Mouse (Mus musculus) spleen, adult 2 months (tissue): ENCODE data around the gene Apoh. TPM values are rescaled to one million over a fixed set of nuclear protein-coding genes. Genes with fewer than 3 reads are reported as not detected.

ENCODE experiments used
- DNase-seq, 2 experiments: peaks; one replicate each; pipeline versions ENCODE4 v3.0.0 to v3.0.0-alpha.2; 2012 to 2021; ENCODE audit warnings: low spot score in 2 of 2, low read depth in 1 of 2
- H3K27ac ChIP-seq: fragments of 200-500 bp; 2 replicates; pipeline ENCODE4 v1.5.1; 2012; ENCODE audit warnings: low read length, inconsistent platforms; ENCODE audit not compliant: insufficient read depth
- H3K27me3 ChIP-seq: fragments of 200-500 bp; 2 replicates; pipeline ENCODE4 v1.6.1; 2012; ENCODE audit warnings: mild to moderate bottlenecking, moderate library complexity, low read length, inconsistent platforms; ENCODE audit not compliant: control insufficient read depth, insufficient read depth
- H3K36me3 ChIP-seq: fragments of 200-500 bp; 2 replicates; pipeline ENCODE4 v1.6.1; 2012; ENCODE audit warnings: mild to moderate bottlenecking, low read length, inconsistent platforms; ENCODE audit not compliant: control insufficient read depth, insufficient read depth
- H3K4me1 ChIP-seq: fragments of 200-500 bp; 2 replicates; pipeline ENCODE4 v1.6.1; 2011; ENCODE audit warnings: inconsistent platforms; ENCODE audit not compliant: control insufficient read depth, insufficient read depth, insufficient read length
- H3K4me3 ChIP-seq: fragments of 200-500 bp; 2 replicates; pipeline ENCODE4 v1.5.1; 2011; ENCODE audit warnings: mild to moderate bottlenecking, inconsistent platforms; ENCODE audit not compliant: insufficient read depth, insufficient read length; ENCODE audit errors: extremely low read depth
- CTCF ChIP-seq: fragments of 200-500 bp; IDR thresholded peaks from 2 replicates; pipeline ENCODE4 v1.5.1; 2011; ENCODE audit warnings: mild to moderate bottlenecking, inconsistent platforms; ENCODE audit not compliant: insufficient read depth, insufficient read length, insufficient replicate concordance; ENCODE audit errors: extremely low read depth
- POLR2A ChIP-seq: fragments of 200-500 bp; IDR thresholded peaks from 2 replicates; pipeline ENCODE4 v1.6.1; 2011; ENCODE audit warnings: low read depth, low read length, inconsistent platforms
- WGBS: fragments of 180-500 bp; shearing (Covaris S2); methylation state at CpG from one replicate; pipeline ENCODE4 v1.1.7; 2018; 5-methylcytosine and 5-hydroxymethylcytosine counted together
- polyA plus RNA-seq: library from polyadenylated mRNA; depleted of rRNA; stranded (reverse); fragments of >200 nt; gene quantifications from 2 replicates; pipeline ENCODE4 v1.2.3, GENCODE M21; 2012

Apoh gene
- polyA plus RNA-seq, 1 experiment, result not detected

- Histone ChIP-seq H3K27ac (no peak overlapping the region), H3K4me3 (no peak overlapping the region), H3K27me3 (no peaks in the 10 kb centered on the region), H3K4me1 (no peaks in the 10 kb centered on the region), H3K36me3 (no peaks in the 10 kb centered on the region)
- WGBS, result 85% methylated on average over 7 of the region's 7 CpGs
- no peak for DNase-seq
- no peak for TF ChIP-seq POLR2A
- TF ChIP-seq CTCF, result no peak
Observed at GRCm38 (mm10) chr11:108396076-108396829, 53.1 kb downstream of the Apoh start.

- no peak for TF ChIP-seq POLR2A
- TF ChIP-seq CTCF, result no peak
- Histone ChIP-seq H3K27ac (no peak overlapping the region), H3K4me1 (no peaks in the 10 kb centered on the region), H3K4me3 (no peak overlapping the region), H3K27me3 (no peaks in the 10 kb centered on the region), H3K36me3 (no peaks in the 10 kb centered on the region)
- WGBS, result 84% methylated on average over 9 of the region's 9 CpGs
- DNase-seq, result no peak
Observed at GRCm38 (mm10) chr11:108409876-108410644, 66.9 kb downstream of the Apoh start.

- Histone ChIP-seq H3K4me1 (no peaks in the 10 kb centered on the region), H3K4me3 (no peak overlapping the region), H3K36me3 (no peaks in the 10 kb centered on the region), H3K27me3 (no peaks in the 10 kb centered on the region), H3K27ac (no peak overlapping the region)
- WGBS, result 91% methylated on average over 1 of the region's 1 CpGs
- TF ChIP-seq CTCF (no peak), POLR2A (no peak)
- DNase-seq, result no peak
Observed at GRCm38 (mm10) chr11:108416360-108416759, 73.2 kb downstream of the Apoh start.

- 13% methylated on average over 1 of the region's 1 CpGs for WGBS
- H3K27ac ChIP-seq, result no peak overlapping the region
- TF ChIP-seq POLR2A, result no peak
- TF ChIP-seq CTCF, result no peak
- H3K4me3 ChIP-seq, result no peak overlapping the region
- no peaks in the 10 kb centered on the region for H3K27me3 ChIP-seq
- no peaks in the 10 kb centered on the region for H3K36me3 ChIP-seq
- peak in 1 of 2 experiments; percentile 21 for DNase-seq
- no peaks in the 10 kb centered on the region for H3K4me1 ChIP-seq
Observed at GRCm38 (mm10) chr11:108418540-108418939, 75.4 kb downstream of the Apoh start.

- no peaks in the 10 kb centered on the region for H3K27me3 ChIP-seq
- no peak for TF ChIP-seq CTCF
- TF ChIP-seq POLR2A, result no peak
- no peak for DNase-seq
- H3K27ac ChIP-seq, result no peak overlapping the region
- H3K4me1 ChIP-seq, result no peaks in the 10 kb centered on the region
- H3K4me3 ChIP-seq, result no peak overlapping the region
- 84% methylated on average over 6 of the region's 6 CpGs for WGBS
- H3K36me3 ChIP-seq, result no peaks in the 10 kb centered on the region
Observed at GRCm38 (mm10) chr11:108419242-108419641, 76.1 kb downstream of the Apoh start.

- DNase-seq, result no peak
- Histone ChIP-seq H3K27me3 (peaks cover 4% of the 10 kb centered on the region; the same call in 1 of the 2 replicates), H3K36me3 (no peaks in the 10 kb centered on the region), H3K4me1 (no peaks in the 10 kb centered on the region), H3K4me3 (no peak overlapping the region), H3K27ac (no peak overlapping the region)
- 79% methylated on average over 4 of the region's 4 CpGs for WGBS
- TF ChIP-seq CTCF (no peak), POLR2A (no peak)
Observed at GRCm38 (mm10) chr11:108420751-108421150, 77.6 kb downstream of the Apoh start.

GRCm38 (mm10) chr11:108423221-108423620 is 80.1 kb downstream of the Apoh start:
- H3K36me3 ChIP-seq, result no peaks in the 10 kb centered on the region
- TF ChIP-seq CTCF (no peak), POLR2A (no peak)
- 89% methylated on average over 7 of the region's 7 CpGs for WGBS
- no peak overlapping the region for H3K27ac ChIP-seq
- no peak overlapping the region for H3K4me3 ChIP-seq
- no peak for DNase-seq
- H3K27me3 ChIP-seq, result peaks cover 6% of the 10 kb centered on the region
- no peaks in the 10 kb centered on the region for H3K4me1 ChIP-seq
